Mouse (Mus musculus): ENCODE results near the gene Lpp.
A peak's percentile ranks its signal among the peaks of the same experiment; 100 is the strongest.

Gene Lpp

GRCm38 (mm10) chr16:24625576-24625975 lies 232.3 kb downstream of the Lpp start:
- peak; percentile 23 for DNase-seq (ENCODE audit: low spot score)

GRCm38 (mm10) chr16:24628779-24629178 lies 235.5 kb downstream of the Lpp start:
- no peak for DNase-seq (ENCODE audit: low spot score)

GRCm38 (mm10) chr16:24629218-24630172 lies 236.2 kb downstream of the Lpp start:
- DNase-seq (ENCODE audit: low spot score) = no peak

- no peak for DNase-seq (ENCODE audit: low spot score)
These were observed 242.1 kb downstream of the Lpp start for GRCm38 (mm10) chr16:24635381-24635919.

GRCm38 (mm10) chr16:24636894-24637293 lies 243.6 kb downstream of the Lpp start:
- no peak for DNase-seq (ENCODE audit: low spot score)

- DNase-seq (ENCODE audit: low spot score) = no peak
These were observed 247.9 kb downstream of the Lpp start for GRCm38 (mm10) chr16:24641003-24641797.

- DNase-seq (ENCODE audit: low spot score) = no peak
These were observed 249.8 kb downstream of the Lpp start for GRCm38 (mm10) chr16:24643024-24643635.

- DNase-seq (ENCODE audit: low spot score) = no peak
These were observed 250.8 kb downstream of the Lpp start for GRCm38 (mm10) chr16:24644154-24644553.

GRCm38 (mm10) chr16:24644760-24645406 lies 251.6 kb downstream of the Lpp start:
- no peak for DNase-seq (ENCODE audit: low spot score)

- no peak for DNase-seq (ENCODE audit: low spot score)
These were observed 252.7 kb downstream of the Lpp start for GRCm38 (mm10) chr16:24645906-24646603.

- no peak for DNase-seq (ENCODE audit: low spot score)
These were observed 258.6 kb downstream of the Lpp start for GRCm38 (mm10) chr16:24651655-24652654.

- DNase-seq (ENCODE audit: low spot score) = no peak
These were observed 259.7 kb downstream of the Lpp start for GRCm38 (mm10) chr16:24653041-24653440.

- DNase-seq (ENCODE audit: low spot score) = no peak
These were observed 261.8 kb downstream of the Lpp start for GRCm38 (mm10) chr16:24655116-24655515.

- no peak for DNase-seq (ENCODE audit: low spot score)
These were observed 262.7 kb downstream of the Lpp start for GRCm38 (mm10) chr16:24656026-24656425.

GRCm38 (mm10) chr16:24656752-24657151 lies 263.4 kb downstream of the Lpp start:
- no peak for DNase-seq (ENCODE audit: low spot score)

- no peak for DNase-seq (ENCODE audit: low spot score)
These were observed 265.7 kb downstream of the Lpp start for GRCm38 (mm10) chr16:24659049-24659448.

GRCm38 (mm10) chr16:24664131-24664530 lies 270.8 kb downstream of the Lpp start:
- peak; percentile 9 for DNase-seq (ENCODE audit: low spot score)

- no peak for DNase-seq (ENCODE audit: low spot score)
These were observed 276.6 kb downstream of the Lpp start for GRCm38 (mm10) chr16:24669718-24670460.

GRCm38 (mm10) chr16:24678942-24679341 lies 285.6 kb downstream of the Lpp start:
- no peak for DNase-seq (ENCODE audit: low spot score)
